Mouse (Mus musculus): ENCODE results near the gene Tmed2.

DNA sequence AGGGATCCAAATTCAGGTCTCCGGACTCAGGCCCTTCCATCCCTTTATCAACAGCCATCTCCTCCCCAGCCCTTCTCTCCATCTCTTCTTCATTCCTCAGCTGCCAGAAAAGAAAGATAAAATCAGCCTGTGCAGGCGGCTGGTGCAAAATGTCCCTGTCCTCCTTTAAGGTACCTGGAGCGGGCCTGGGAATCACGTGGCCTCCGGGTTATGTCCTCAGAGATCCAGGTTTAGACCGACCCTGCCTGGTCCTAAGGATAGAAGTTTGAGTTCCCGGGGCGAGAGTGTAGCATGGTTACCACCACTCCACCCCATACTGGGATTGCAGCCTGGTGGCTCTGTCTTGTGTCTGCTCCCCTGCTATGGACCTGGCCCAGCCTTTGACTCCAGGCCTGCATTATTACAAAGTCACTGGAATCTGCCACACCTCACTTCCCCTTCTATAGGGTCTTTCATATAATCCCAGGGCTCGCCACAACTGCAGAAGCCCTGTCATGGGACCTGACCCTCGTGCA lies 29.9 kb upstream of the Tmed2 start:
- TF ChIP-seq POLR2A (IDR thresholded peaks at IDR 0.05; ENCODE audit: extremely low read depth, insufficient read depth, low read length) (no peak), CTCF (IDR thresholded peaks at IDR 0.05; ENCODE audit: low read depth, low read length) (no peak)

All from liver, adult 2 months (tissue).